Mouse (Mus musculus): ENCODE measurements around the gene Tppp2. TPM values are rescaled to one million over a fixed set of nuclear protein-coding genes. Genes with fewer than 3 reads are reported as not detected.
A peak's percentile ranks its signal among the peaks of the same experiment; 100 is the strongest.

The Tppp2 gene
- polyA plus RNA-seq (2016; fragmentation: Nextera tagmentation; extraction: Ambion mirVana): not detected in 2 replicates

DNA sequence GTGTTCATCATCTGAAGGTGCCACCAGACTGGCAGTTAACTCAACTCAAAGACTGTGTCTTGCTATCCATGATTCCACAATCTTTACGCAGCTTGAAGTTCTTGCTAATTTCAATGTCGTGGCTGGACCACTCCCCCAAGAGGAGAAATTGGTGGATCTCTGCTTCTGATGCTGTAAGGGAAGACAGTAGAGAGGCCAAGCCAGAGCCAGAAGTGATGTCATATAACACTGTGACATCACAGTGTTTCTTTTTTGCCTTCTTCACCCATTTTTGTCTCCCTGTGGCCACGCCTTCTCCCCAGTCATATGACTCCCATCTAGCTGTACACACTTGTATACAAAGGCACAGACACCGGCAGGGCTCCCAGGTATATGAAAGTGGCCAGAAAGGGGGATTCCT, at the start of gene Tppp2:
Tppp2 (plus strand) TSS at position 301 of the 400 bp plus-strand sequence.
- Histone ChIP-seq H3K36me3 (no peaks in the 10 kb centered on the region), H3K9ac (no peak within 1 kb of the TSS), H3K27me3 (peaks cover 10% of the 10 kb centered on the region), H3K4me3 (no peak within 1 kb of the TSS), H3K4me2 (replicated peaks) (no peak within 1 kb of the TSS), H3K9me3 (replicated peaks) (no peaks in the 10 kb centered on the region), H3K27ac (no peak within 1 kb of the TSS), H3K4me1 (peaks cover 17% of the 10 kb centered on the region)
- ATAC-seq (ENCODE audit: low FRiP score): no peak
- WGBS: 88% methylated on average over 4 of the region's 4 CpGs

DNA sequence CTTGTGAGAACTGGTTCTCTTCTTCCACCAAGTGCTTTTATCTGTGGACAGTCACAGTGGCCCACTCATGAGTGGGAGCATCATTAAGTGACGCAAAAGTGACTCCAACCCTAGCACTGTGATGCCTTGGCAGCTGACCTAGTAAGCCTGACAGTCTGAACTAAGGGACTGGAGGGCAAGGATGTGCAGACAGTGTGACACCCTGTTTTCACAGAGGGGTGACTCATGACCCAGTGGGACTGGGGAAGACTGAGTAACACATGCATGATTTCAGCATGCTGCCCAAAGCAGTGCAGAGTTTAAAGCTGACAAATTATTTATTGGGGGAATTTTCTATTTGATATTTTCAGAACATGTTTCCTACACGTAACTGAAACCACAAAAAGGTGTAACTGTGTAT, 47.5 kb upstream of the Tppp2 start:
- no peaks in the 10 kb centered on the region for H3K4me1 ChIP-seq
- no peak for ATAC-seq (ENCODE audit: low FRiP score)
- H3K36me3 ChIP-seq: no peaks in the 10 kb centered on the region
- H3K4me2 ChIP-seq (replicated peaks): no peak overlapping the region
- WGBS: 79% methylated on average over 2 of the region's 2 CpGs
- no peaks in the 10 kb centered on the region for H3K27me3 ChIP-seq
- H3K9me3 ChIP-seq (replicated peaks): no peaks in the 10 kb centered on the region
- H3K4me3 ChIP-seq: no peak overlapping the region
- no peak overlapping the region for H3K9ac ChIP-seq
- H3K27ac ChIP-seq: no peak overlapping the region

DNA sequence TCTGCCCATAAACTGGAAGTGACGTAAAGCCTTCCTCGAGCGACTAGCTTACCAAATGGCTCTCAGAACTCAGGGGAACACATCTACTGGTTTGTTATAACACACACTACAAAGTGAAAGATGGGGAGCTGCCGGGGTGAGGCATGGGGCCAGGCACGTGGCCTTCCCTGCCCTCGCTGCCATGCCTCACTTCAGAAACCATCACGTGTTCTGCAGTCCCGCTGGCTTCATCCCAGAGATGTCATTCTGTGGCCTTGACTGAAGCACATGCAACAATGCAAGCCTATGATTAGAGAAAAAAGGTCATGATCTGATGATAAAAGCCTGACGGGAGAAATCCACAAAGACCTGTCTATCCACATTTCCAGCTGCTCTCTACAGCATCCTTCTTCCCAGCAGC, 46.5 kb upstream of the Tppp2 start:
- no peak overlapping the region for H3K4me2 ChIP-seq (replicated peaks)
- H3K9me3 ChIP-seq (replicated peaks): no peaks in the 10 kb centered on the region
- H3K4me1 ChIP-seq: no peaks in the 10 kb centered on the region
- no peak overlapping the region for H3K4me3 ChIP-seq
- H3K27me3 ChIP-seq: no peaks in the 10 kb centered on the region
- no peak overlapping the region for H3K9ac ChIP-seq
- H3K36me3 ChIP-seq: no peaks in the 10 kb centered on the region
- no peak for ATAC-seq (ENCODE audit: low FRiP score)
- H3K27ac ChIP-seq: no peak overlapping the region
- WGBS: 82% methylated on average over 9 of the region's 9 CpGs

DNA sequence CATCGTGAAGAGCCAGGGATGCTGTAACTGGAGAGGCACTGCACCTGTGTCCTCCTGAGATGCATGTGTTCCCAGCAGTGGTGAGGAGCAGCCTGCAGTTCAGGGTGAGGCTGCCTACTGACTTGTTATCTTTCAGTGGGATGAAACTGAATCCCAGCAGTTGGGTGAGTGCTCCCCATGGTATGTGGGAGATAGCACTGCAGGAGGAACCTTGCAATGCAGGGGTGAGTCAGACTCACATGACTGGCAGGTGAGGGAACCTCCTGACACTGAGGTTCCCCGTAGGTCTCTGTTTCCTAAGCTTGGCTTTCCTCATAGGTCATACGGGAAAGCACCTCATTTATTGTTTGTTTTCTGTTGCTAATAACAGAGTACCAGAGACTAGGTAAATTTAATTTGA, 40.7 kb upstream of the Tppp2 start:
- no peaks in the 10 kb centered on the region for H3K27me3 ChIP-seq

DNA sequence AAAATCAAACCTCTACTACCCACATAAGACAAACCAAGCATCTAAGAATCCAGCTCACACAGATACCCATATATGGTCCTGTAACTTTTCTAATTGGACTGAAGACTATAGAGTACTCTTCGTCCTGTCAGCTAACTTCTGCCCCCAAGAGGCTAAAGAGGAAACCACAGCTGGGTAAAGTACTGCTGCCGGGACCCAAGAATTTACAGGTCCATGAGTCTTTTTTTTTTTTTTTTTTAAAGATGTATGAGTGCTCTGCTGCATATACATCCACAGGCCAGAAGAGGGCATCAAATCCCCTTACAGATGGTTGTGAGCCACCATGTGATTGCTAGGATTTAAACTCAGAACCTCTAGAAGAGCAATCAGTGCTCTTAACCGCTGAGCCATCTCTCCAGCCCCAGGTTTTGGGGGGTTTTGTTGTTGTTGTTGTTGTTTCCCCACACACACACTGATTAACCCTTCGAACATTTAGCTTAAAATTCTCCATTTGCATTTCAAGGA, 34.6 kb upstream of the Tppp2 start:
- peak overlapping the region; percentile 82 for H3K4me2 ChIP-seq (replicated peaks)
- 2% methylated on average over 4 of the region's 4 CpGs for WGBS
- peak; percentile 39 for ATAC-seq (ENCODE audit: low FRiP score)
- no peaks in the 10 kb centered on the region for H3K9me3 ChIP-seq (replicated peaks)
- H3K27me3 ChIP-seq: no peaks in the 10 kb centered on the region
- peak overlapping the region; percentile 85; the same call in 1 of the 2 replicates for H3K27ac ChIP-seq
- H3K4me3 ChIP-seq: peak overlapping the region; percentile 61
- H3K9ac ChIP-seq: peak overlapping the region; percentile 60; the same call in 1 of the 2 replicates
- peaks cover 15% of the 10 kb centered on the region for H3K4me1 ChIP-seq
- H3K36me3 ChIP-seq: peaks cover 21% of the 10 kb centered on the region

More for the DNA sequence above, 40.7 kb upstream of the Tppp2 start:
- no peaks in the 10 kb centered on the region for H3K9me3 ChIP-seq (replicated peaks)
- H3K9ac ChIP-seq: no peak overlapping the region
- no peaks in the 10 kb centered on the region for H3K4me1 ChIP-seq
- WGBS: 83% methylated on average over 3 of the region's 3 CpGs
- H3K36me3 ChIP-seq: no peaks in the 10 kb centered on the region
- ATAC-seq (ENCODE audit: low FRiP score): no peak
- H3K27ac ChIP-seq: no peak overlapping the region
- no peak overlapping the region for H3K4me2 ChIP-seq (replicated peaks)
- H3K4me3 ChIP-seq: no peak overlapping the region

- Histone ChIP-seq H3K4me2 (replicated peaks) (peak overlapping the region; percentile 82), H3K27me3 (no peaks in the 10 kb centered on the region), H3K4me1 (peaks cover 15% of the 10 kb centered on the region), H3K9me3 (replicated peaks) (no peaks in the 10 kb centered on the region), H3K27ac (peak overlapping the region; percentile 85), H3K9ac (peak overlapping the region; percentile 60), H3K36me3 (peaks cover 26% of the 10 kb centered on the region), H3K4me3 (peak overlapping the region; percentile 61)
- WGBS: 2% methylated on average over 11 of the region's 14 CpGs
- ATAC-seq (ENCODE audit: low FRiP score): peak; percentile 58
Measured at GRCm38 (mm10) chr14:51884031-51884544, 34.1 kb upstream of the Tppp2 start.

- H3K9ac ChIP-seq: peak within 1 kb of the TSS; percentile 74
- WGBS: under 1% methylated on average over 43 of the region's 43 CpGs
Measured at GRCm38 (mm10) chr14:51884598-51885331, 33.5 kb upstream of the Tppp2 start, which contains the start of gene Mettl17. TSS of gene Mettl17 (plus strand) at chr14:51884842.

DNA sequence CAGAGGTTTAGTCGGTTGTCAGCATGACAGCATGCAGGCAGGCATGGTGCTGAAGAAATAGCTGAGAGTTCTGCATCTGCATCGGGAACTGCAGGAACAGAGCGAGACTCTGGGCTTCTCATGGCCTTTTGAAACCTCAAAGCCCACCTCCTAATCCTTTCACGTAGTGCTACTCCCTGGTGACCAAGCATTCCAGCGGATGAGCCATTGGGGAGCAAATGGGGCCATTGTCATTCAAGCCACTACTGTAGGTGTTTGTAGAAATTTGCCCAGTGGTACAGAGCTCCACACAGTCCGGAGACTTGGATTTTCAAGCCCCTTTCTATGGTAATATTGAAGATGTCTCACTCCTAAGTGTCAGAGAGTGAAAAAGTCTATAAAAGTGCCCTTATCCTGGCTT, 32.2 kb upstream of the Tppp2 start:
- Histone ChIP-seq H3K4me2 (replicated peaks) (peak overlapping the region; percentile 82), H3K36me3 (peaks cover 46% of the 10 kb centered on the region), H3K27me3 (no peaks in the 10 kb centered on the region), H3K4me3 (peak overlapping the region; percentile 61), H3K27ac (no peak overlapping the region), H3K9ac (no peak overlapping the region), H3K4me1 (peaks cover 15% of the 10 kb centered on the region), H3K9me3 (replicated peaks) (no peaks in the 10 kb centered on the region)
- no peak for ATAC-seq (ENCODE audit: low FRiP score)
- 60% methylated on average over 6 of the region's 6 CpGs for WGBS

More at GRCm38 (mm10) chr14:51884598-51885331, 33.5 kb upstream of the Tppp2 start, which contains the start of gene Mettl17:
- Histone ChIP-seq H3K4me1 (peaks cover 15% of the 10 kb centered on the region), H3K27me3 (no peaks in the 10 kb centered on the region), H3K9me3 (replicated peaks) (no peaks in the 10 kb centered on the region), H3K36me3 (peaks cover 33% of the 10 kb centered on the region), H3K27ac (peak within 1 kb of the TSS; percentile 85), H3K4me3 (peak within 1 kb of the TSS; percentile 61), H3K4me2 (replicated peaks) (peak within 1 kb of the TSS; percentile 82)
- peak; percentile 99 for ATAC-seq (ENCODE audit: low FRiP score)

- 91% methylated on average over 6 of the region's 6 CpGs for WGBS
- peaks cover 15% of the 10 kb centered on the region for H3K4me1 ChIP-seq
- H3K36me3 ChIP-seq: peaks cover 68% of the 10 kb centered on the region
Measured at GRCm38 (mm10) chr14:51889833-51890232, 28.4 kb upstream of the Tppp2 start.

DNA sequence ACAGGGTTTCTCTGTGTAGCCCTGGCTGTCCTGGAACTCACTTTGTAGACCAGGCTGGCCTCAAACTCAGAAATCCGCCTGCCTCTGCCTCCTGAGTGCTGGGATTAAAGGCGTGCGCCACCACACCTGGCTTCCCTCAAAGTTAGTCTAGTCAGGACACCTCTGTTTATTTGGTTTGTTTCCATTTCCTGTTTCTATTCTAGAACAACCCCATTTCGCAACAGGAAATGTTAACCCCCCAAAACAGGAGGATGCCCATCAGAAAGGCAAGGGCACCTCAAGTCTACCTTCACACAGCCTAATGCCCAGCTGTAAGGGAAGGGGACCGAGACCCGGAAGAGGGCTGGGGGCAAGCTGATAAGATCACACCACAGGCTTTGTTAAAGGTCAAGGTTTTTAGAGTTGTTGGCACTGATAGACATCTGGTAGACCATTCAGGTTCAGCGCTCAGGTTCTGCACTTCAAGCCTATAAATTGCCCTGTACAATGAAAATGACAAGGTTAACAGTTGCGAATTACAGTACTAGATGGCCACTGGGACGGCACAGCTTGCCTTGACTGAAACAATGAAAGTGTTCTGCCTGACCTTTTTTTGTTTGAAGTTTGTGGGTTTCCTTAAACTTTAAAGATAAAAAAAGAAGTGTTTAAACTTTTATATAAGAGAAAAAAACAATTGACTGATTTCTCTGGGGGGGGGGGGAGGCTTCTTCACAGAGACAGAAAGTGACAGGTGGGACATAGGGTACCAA, 25.9 kb upstream of the Tppp2 start, which contains the start of gene Slc39a2:
Slc39a2 (plus strand) TSS at position 699 of the 749 bp plus-strand sequence.
- H3K36me3 ChIP-seq: peaks cover 63% of the 10 kb centered on the region
- no peak within 1 kb of the TSS for H3K27ac ChIP-seq
- no peak within 1 kb of the TSS for H3K4me2 ChIP-seq (replicated peaks)
- WGBS: 93% methylated on average over 9 of the region's 9 CpGs
- no peak within 1 kb of the TSS for H3K4me3 ChIP-seq
- no peaks in the 10 kb centered on the region for H3K9me3 ChIP-seq (replicated peaks)
- no peaks in the 10 kb centered on the region for H3K27me3 ChIP-seq
- H3K4me1 ChIP-seq: no peaks in the 10 kb centered on the region
- no peak within 1 kb of the TSS for H3K9ac ChIP-seq
- ATAC-seq (ENCODE audit: low FRiP score): no peak

More at GRCm38 (mm10) chr14:51889833-51890232, 28.4 kb upstream of the Tppp2 start:
- ATAC-seq (ENCODE audit: low FRiP score): no peak
- Histone ChIP-seq H3K9ac (no peak overlapping the region), H3K4me2 (replicated peaks) (no peak overlapping the region), H3K27ac (no peak overlapping the region), H3K9me3 (replicated peaks) (no peaks in the 10 kb centered on the region), H3K4me3 (no peak overlapping the region), H3K27me3 (no peaks in the 10 kb centered on the region)

- no peaks in the 10 kb centered on the region for H3K9me3 ChIP-seq (replicated peaks)
- H3K4me1 ChIP-seq: no peaks in the 10 kb centered on the region
- H3K27me3 ChIP-seq: no peaks in the 10 kb centered on the region
- no peak overlapping the region for H3K4me2 ChIP-seq (replicated peaks)
- WGBS: 35% methylated on average over 10 of the region's 10 CpGs
- H3K27ac ChIP-seq: no peak overlapping the region
- H3K4me3 ChIP-seq: no peak overlapping the region
- no peak overlapping the region for H3K9ac ChIP-seq
- 0 out of 2 replicates have a peak, but pooled peaks have one; percentile 29 for ATAC-seq (ENCODE audit: low FRiP score)
- peaks cover 54% of the 10 kb centered on the region for H3K36me3 ChIP-seq
Measured at GRCm38 (mm10) chr14:51893094-51893794, 25.0 kb upstream of the Tppp2 start.
